Comparison of ENCODE assay signal across 9 mouse cellular contexts in genomic region chr9:68888670-68889069, GRCm38 (mm10).
A peak's percentile ranks its signal among the peaks of the same experiment; 100 is the strongest.
DNase-seq lines count a peak whose midpoint lies in the region; ATAC-seq and TF ChIP-seq lines count a peak whose summit lies in the region.
"Had no signal": no experiment of that assay in that cellular context is flagged by ENCODE, and none has a peak within 500 bp of the region (broad histone marks: within the 10 kb centered on the region; RNA-seq: fewer than 3 reads in every experiment).

No protein-coding gene starts in this region.

- peak; percentile 84 to 86 for DNase-seq in cerebellum, postnatal 10 days
- peak; percentile 30 to 40 for DNase-seq in layer of hippocampus, adult 2 months (ENCODE audit: low spot score in 2 of 2)
- peak; percentile 23 for DNase-seq in ovary, postnatal 10 days (ENCODE audit: low spot score)
- no peak for DNase-seq in cerebellum, adult 9-11 months

- TF ChIP-seq CTCF in layer of hippocampus, adult 2 months (conservative IDR thresholded peaks at IDR 0.05): no peak

- H3K27ac ChIP-seq in midbrain, embryonic 16.5 days (ENCODE audit: low read length): no peak overlapping the region
- H3K27ac ChIP-seq in midbrain, embryonic 13.5 days: no peak overlapping the region
- no peak overlapping the region for H3K27ac ChIP-seq in heart, embryonic 16.5 days (ENCODE audit: low read length)
- no peak overlapping the region for H3K27ac ChIP-seq in layer of hippocampus, adult 2 months

- 27% methylated on average over 8 of the region's 8 CpGs for WGBS in midbrain, embryonic 16.5 days
- 43% methylated on average over 8 of the region's 8 CpGs for WGBS in midbrain, embryonic 13.5 days
- WGBS in heart, embryonic 16.5 days: 40% methylated on average over 8 of the region's 8 CpGs

- H3K4me3 ChIP-seq in midbrain, embryonic 16.5 days (ENCODE audit: low read depth, low read length): no peak overlapping the region
- no peak overlapping the region for H3K4me3 ChIP-seq in midbrain, embryonic 13.5 days (replicated peaks)
- no peak overlapping the region for H3K4me3 ChIP-seq in heart, embryonic 16.5 days (ENCODE audit: low read length)
- H3K4me3 ChIP-seq in layer of hippocampus, adult 2 months: no peak overlapping the region; the same call in 1 of the 2 replicates
- H3K4me3 ChIP-seq: myocyte had no signal

- no peaks in the 10 kb centered on the region for H3K27me3 ChIP-seq in midbrain, embryonic 16.5 days (ENCODE audit: control insufficient read depth, insufficient read depth, low read depth, low read length)
- H3K27me3 ChIP-seq in midbrain, embryonic 13.5 days: no peaks in the 10 kb centered on the region
- no peaks in the 10 kb centered on the region for H3K27me3 ChIP-seq in heart, embryonic 16.5 days (ENCODE audit: control insufficient read depth, insufficient read depth, low read length)

- H3K4me2 ChIP-seq in midbrain, embryonic 16.5 days (ENCODE audit: low read length): no peak overlapping the region; the same call in 1 of the 2 replicates
- H3K4me2 ChIP-seq in midbrain, embryonic 13.5 days (replicated peaks): no peak overlapping the region
- peak overlapping the region; percentile 38; the same call in 1 of the 2 replicates for H3K4me2 ChIP-seq in heart, embryonic 16.5 days (ENCODE audit: low read depth, low read length)

- ATAC-seq in cerebellum, adult (ENCODE audit: insufficient number of reproducible peaks, low FRiP score, low TSS enrichment): no peak
- ATAC-seq in midbrain, embryonic 16.5 days: peak; percentile 39; the same call in 1 of the 2 replicates
- no peak for ATAC-seq in midbrain, embryonic 13.5 days
- no peak for ATAC-seq in heart, embryonic 16.5 days (replicated peaks; ENCODE audit: extremely low read depth, insufficient read depth, low FRiP score)

- H3K9me3 ChIP-seq in midbrain, embryonic 16.5 days (replicated peaks; ENCODE audit: control insufficient read depth, low read length, poor library complexity, severe bottlenecking): no peaks in the 10 kb centered on the region
- no peaks in the 10 kb centered on the region for H3K9me3 ChIP-seq in midbrain, embryonic 13.5 days
- H3K9me3 ChIP-seq in heart, embryonic 16.5 days (replicated peaks; ENCODE audit: control insufficient read depth, low read length): no peaks in the 10 kb centered on the region

- no peak overlapping the region for H3K9ac ChIP-seq in midbrain, embryonic 16.5 days (ENCODE audit: low read depth, low read length)
- H3K9ac ChIP-seq in midbrain, embryonic 13.5 days (replicated peaks): no peak overlapping the region
- no peak overlapping the region for H3K9ac ChIP-seq in heart, embryonic 16.5 days (ENCODE audit: low read length)

- no peaks in the 10 kb centered on the region for H3K36me3 ChIP-seq in midbrain, embryonic 16.5 days (ENCODE audit: control insufficient read depth, insufficient read depth, low read length)
- H3K36me3 ChIP-seq in midbrain, embryonic 13.5 days: no peaks in the 10 kb centered on the region
- H3K36me3 ChIP-seq in heart, embryonic 16.5 days (ENCODE audit: control insufficient read depth, insufficient read depth): no peaks in the 10 kb centered on the region

- peaks cover 6% of the 10 kb centered on the region; the same call in 1 of the 2 replicates for H3K4me1 ChIP-seq in midbrain, embryonic 16.5 days (ENCODE audit: control insufficient read depth, insufficient read depth, low read length)
- H3K4me1 ChIP-seq in midbrain, embryonic 13.5 days (replicated peaks): peaks cover 8% of the 10 kb centered on the region
- peaks cover 4% of the 10 kb centered on the region; the same call in 1 of the 2 replicates for H3K4me1 ChIP-seq in heart, embryonic 16.5 days (ENCODE audit: control insufficient read depth, insufficient read depth, low read length)
